Mouse (Mus musculus): ENCODE measurements around the gene Olfr723. TPM values are rescaled to one million over a fixed set of nuclear protein-coding genes. Genes with fewer than 3 reads are reported as not detected.

The Olfr723 gene
- not detected in 2 replicates for polyA plus RNA-seq (2012; rRNA removed)

DNA sequence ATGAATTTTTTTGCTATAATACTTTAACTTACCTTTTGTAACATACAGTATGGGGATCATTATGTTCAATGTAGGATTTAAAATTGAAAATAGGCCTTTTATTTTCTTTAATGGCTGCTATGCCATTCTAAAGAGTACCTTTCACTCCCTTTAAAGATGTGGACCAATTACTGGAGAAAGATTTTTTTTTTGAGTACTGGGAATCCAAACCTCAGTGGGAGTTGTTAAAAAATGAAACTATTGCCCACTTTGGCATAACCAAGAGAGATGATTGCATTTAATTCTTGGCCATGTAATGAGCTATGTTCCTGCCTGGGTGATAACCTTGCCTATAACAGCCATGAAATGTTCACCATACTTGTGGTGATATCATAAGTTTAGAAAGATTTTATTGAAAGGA, at the start of gene Olfr723:
Gene Olfr723 (minus strand): TSS at position 101 of the 400 bp plus-strand sequence.

DNA sequence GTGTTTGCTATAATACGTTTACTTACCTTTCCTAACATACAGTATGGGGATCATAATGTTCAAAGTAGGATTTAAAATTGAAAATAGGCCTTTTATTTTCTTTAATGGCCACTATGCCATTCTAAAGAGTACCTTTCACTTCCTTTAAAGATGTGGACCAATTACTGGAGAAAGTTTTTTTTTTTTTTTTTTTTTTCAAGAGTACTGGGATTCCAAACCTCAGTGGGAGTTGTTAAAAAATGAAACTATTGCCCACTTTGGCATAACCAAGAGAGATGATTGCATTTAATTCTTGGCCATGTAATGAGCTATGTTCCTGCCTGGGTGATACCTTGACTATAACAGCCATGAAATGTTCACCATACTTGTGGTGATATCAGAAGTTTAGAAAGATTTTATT, 31.6 kb upstream of the Olfr723 start, which contains the start of gene Olfr724:
Gene Olfr724 (minus strand): TSS at position 101 of the 400 bp plus-strand sequence.

DNA sequence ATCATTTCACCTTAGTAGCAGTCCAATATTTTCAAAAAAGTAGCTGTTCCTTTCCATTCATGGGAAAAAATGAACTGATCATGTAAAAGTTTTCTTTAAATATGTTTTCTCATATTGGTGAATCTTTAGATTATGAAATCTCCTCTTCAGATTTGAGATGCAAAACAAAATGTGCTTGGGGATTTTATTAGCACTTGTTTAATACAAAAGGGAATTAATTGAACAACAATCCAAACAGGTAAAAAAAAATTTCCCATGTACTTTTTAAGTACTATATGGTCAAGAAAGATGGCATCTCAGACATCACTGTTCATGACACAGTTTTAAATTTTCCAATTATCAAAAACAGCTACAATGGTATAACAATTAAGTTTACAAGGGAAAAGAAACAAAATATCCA, 29.7 kb downstream of the Olfr723 start, which contains the start of gene Olfr722:
Gene Olfr722 (minus strand): TSS at position 101 of the 400 bp plus-strand sequence.

Other genes starting within 250 kb of the Olfr723 start
- 9.7 and 12.1 TPM in 2 replicates for gene Armh4, start 148.4 kb downstream of the Olfr723 start, polyA plus RNA-seq (2012; rRNA removed)
- gene Olfr722, start 29.8 kb downstream of the Olfr723 start, polyA plus RNA-seq (2012; rRNA removed), result not detected in 2 replicates
- gene Olfr724, start 31.5 kb upstream of the Olfr723 start, polyA plus RNA-seq (2012; rRNA removed), result not detected in 2 replicates
- not detected in 2 replicates for gene Olfr725, start 108.6 kb upstream of the Olfr723 start, polyA plus RNA-seq (2012; rRNA removed)
- gene Olfr726, start 159.2 kb upstream of the Olfr723 start, polyA plus RNA-seq (2012; rRNA removed), result not detected in 2 replicates
- not detected in 2 replicates for gene Olfr727, start 191.4 kb upstream of the Olfr723 start, polyA plus RNA-seq (2012; rRNA removed)
- not detected in 2 replicates for gene Olfr728, start 210.9 kb upstream of the Olfr723 start, polyA plus RNA-seq (2012; rRNA removed)
- not detected in 2 replicates for gene Olfr729, start 221.1 kb upstream of the Olfr723 start, polyA plus RNA-seq (2012; rRNA removed)

Measured in central nervous system, embryonic 14 days (tissue).